In genomic region chr6:91192851-91193545, GRCm38 (mm10) we compare ENCODE assay signal across 23 mouse cellular contexts. TPM values are rescaled to one million over a fixed set of nuclear protein-coding genes. Genes with fewer than 3 reads are reported as not detected.
A peak's percentile ranks its signal among the peaks of the same experiment; 100 is the strongest.
DNase-seq lines count a peak whose midpoint lies in the region; ATAC-seq lines count a peak whose summit lies in the region.
"Had no signal": no experiment of that assay in that cellular context is flagged by ENCODE, and none has a peak within 500 bp of the region (broad histone marks: within the 10 kb centered on the region; RNA-seq: fewer than 3 reads in every experiment).

No protein-coding gene starts in this region.

- peak; percentile 9 for DNase-seq in kidney, adult 9 months
- peak; percentile 86 for DNase-seq in NIH3T3 (ENCODE audit: low read depth)
- DNase-seq in liver, embryonic 11.5 days (ENCODE audit: low spot score) = no peak
- DNase-seq in yolk sac, embryonic 10.5 days (ENCODE audit: low spot score) = peak; percentile 51
- DNase-seq: adrenal gland, postnatal 14 days; cerebellum, adult 11-12 months; cerebellum, postnatal 36 days; gastrocnemius, postnatal 25 days; heart, postnatal 4 days; kidney, adult 8-10 months; lung, adult 2 months; lung, postnatal 36 days; right cerebral cortex, postnatal 4 days had no signal

- no peak overlapping the region for H3K4me3 ChIP-seq in kidney, embryonic 16.5 days (ENCODE audit: low read length)
- no peak overlapping the region for H3K4me3 ChIP-seq in liver, embryonic 11.5 days (ENCODE audit: low read depth, low read length)
- H3K4me3 ChIP-seq in neural tube, embryonic 15.5 days (replicated peaks) = no peak overlapping the region
- no peak overlapping the region for H3K4me3 ChIP-seq in heart, embryonic 12.5 days
- H3K4me3 ChIP-seq: embryonic facial prominence, embryonic 12.5 days; forebrain, embryonic 13.5 days; heart, embryonic 13.5 days; neural tube, embryonic 13.5 days had no signal

- no peak overlapping the region for H3K4me2 ChIP-seq in kidney, embryonic 16.5 days (replicated peaks; ENCODE audit: low read depth, low read length)
- no peak overlapping the region for H3K4me2 ChIP-seq in liver, embryonic 11.5 days
- H3K4me2 ChIP-seq in neural tube, embryonic 15.5 days = no peak overlapping the region
- H3K4me2 ChIP-seq in heart, embryonic 12.5 days = no peak overlapping the region
- H3K4me2 ChIP-seq: embryonic facial prominence, embryonic 12.5 days; forebrain, embryonic 13.5 days; heart, embryonic 13.5 days; midbrain, embryonic 11.5 days; neural tube, embryonic 13.5 days had no signal

- H3K9me3 ChIP-seq in kidney, embryonic 16.5 days (ENCODE audit: low read length) = no peaks in the 10 kb centered on the region
- H3K9me3 ChIP-seq in liver, embryonic 11.5 days (ENCODE audit: control insufficient read depth, low read length) = no peaks in the 10 kb centered on the region
- no peaks in the 10 kb centered on the region for H3K9me3 ChIP-seq in neural tube, embryonic 15.5 days (replicated peaks)
- no peaks in the 10 kb centered on the region for H3K9me3 ChIP-seq in heart, embryonic 12.5 days (replicated peaks)
- H3K9me3 ChIP-seq: forebrain, embryonic 13.5 days; G1E; heart, embryonic 13.5 days; neural tube, embryonic 13.5 days had no signal

- no peak for ATAC-seq in kidney, embryonic 16.5 days (ENCODE audit: low FRiP score, low TSS enrichment)
- peak; percentile 31; the same call in 1 of the 2 replicates for ATAC-seq in liver, embryonic 11.5 days (replicated peaks; ENCODE audit: low FRiP score)
- no peak for ATAC-seq in neural tube, embryonic 15.5 days (ENCODE audit: low FRiP score)
- ATAC-seq in heart, embryonic 12.5 days (ENCODE audit: insufficient number of reproducible peaks, low FRiP score) = no peak
- ATAC-seq: CD4-positive, CD25-positive, alpha-beta regulatory T cell, adult 4 months; forebrain, embryonic 13.5 days had no signal

- no peaks in the 10 kb centered on the region for H3K4me1 ChIP-seq in kidney, embryonic 16.5 days (ENCODE audit: insufficient read depth, low read length)
- peaks cover 9% of the 10 kb centered on the region; the same call in 1 of the 2 replicates for H3K4me1 ChIP-seq in liver, embryonic 11.5 days (replicated peaks; ENCODE audit: control insufficient read depth, insufficient read depth, low read length)
- no peaks in the 10 kb centered on the region for H3K4me1 ChIP-seq in neural tube, embryonic 15.5 days
- H3K4me1 ChIP-seq in heart, embryonic 12.5 days (replicated peaks) = peaks cover 24% of the 10 kb centered on the region
- H3K4me1 ChIP-seq: forebrain, embryonic 13.5 days; neural tube, embryonic 13.5 days had no signal

- no peaks in the 10 kb centered on the region for H3K36me3 ChIP-seq in kidney, embryonic 16.5 days (ENCODE audit: insufficient read depth, low read length)
- H3K36me3 ChIP-seq in liver, embryonic 11.5 days (ENCODE audit: control insufficient read depth, insufficient read depth, low read length) = no peaks in the 10 kb centered on the region
- H3K36me3 ChIP-seq in neural tube, embryonic 15.5 days = no peaks in the 10 kb centered on the region
- no peaks in the 10 kb centered on the region for H3K36me3 ChIP-seq in heart, embryonic 12.5 days
- H3K36me3 ChIP-seq: embryonic facial prominence, embryonic 12.5 days; G1E; heart, embryonic 13.5 days; neural tube, embryonic 13.5 days had no signal

- no peak overlapping the region for H3K9ac ChIP-seq in kidney, embryonic 16.5 days (replicated peaks; ENCODE audit: low read length)
- H3K9ac ChIP-seq in liver, embryonic 11.5 days (ENCODE audit: low read depth, low read length) = no peak overlapping the region
- no peak overlapping the region for H3K9ac ChIP-seq in neural tube, embryonic 15.5 days (replicated peaks)
- no peak overlapping the region for H3K9ac ChIP-seq in heart, embryonic 12.5 days
- H3K9ac ChIP-seq: embryonic facial prominence, embryonic 12.5 days; forebrain, embryonic 13.5 days; heart, embryonic 13.5 days; neural tube, embryonic 13.5 days had no signal

- no peak overlapping the region for H3K27ac ChIP-seq in kidney, embryonic 16.5 days (ENCODE audit: low read length)
- H3K27ac ChIP-seq in liver, embryonic 11.5 days (ENCODE audit: low read depth, low read length) = peak overlapping the region; percentile 48; the same call in 1 of the 2 replicates
- H3K27ac ChIP-seq in neural tube, embryonic 15.5 days (replicated peaks) = no peak overlapping the region
- no peak overlapping the region; the same call in 1 of the 2 replicates for H3K27ac ChIP-seq in heart, embryonic 12.5 days (ENCODE audit: poor library complexity, severe bottlenecking)
- H3K27ac ChIP-seq: embryonic facial prominence, embryonic 12.5 days; forebrain, embryonic 13.5 days; heart, embryonic 13.5 days; neural tube, embryonic 13.5 days had no signal

- 54% methylated on average over 1 of the region's 1 CpGs for WGBS in kidney, embryonic 16.5 days
- WGBS in liver, embryonic 11.5 days = 44% methylated on average over 1 of the region's 1 CpGs
- WGBS in neural tube, embryonic 15.5 days = 96% methylated on average over 1 of the region's 1 CpGs
- WGBS in heart, embryonic 12.5 days = 64% methylated on average over 1 of the region's 1 CpGs

- H3K27me3 ChIP-seq in kidney, embryonic 16.5 days (ENCODE audit: insufficient read depth, low read length) = no peaks in the 10 kb centered on the region
- no peaks in the 10 kb centered on the region; the same call in 1 of the 2 replicates for H3K27me3 ChIP-seq in liver, embryonic 11.5 days (replicated peaks; ENCODE audit: control insufficient read depth, insufficient read depth, low read length)
- H3K27me3 ChIP-seq in neural tube, embryonic 15.5 days (replicated peaks) = no peaks in the 10 kb centered on the region
- peaks cover 45% of the 10 kb centered on the region for H3K27me3 ChIP-seq in heart, embryonic 12.5 days (replicated peaks)
- H3K27me3 ChIP-seq: embryonic facial prominence, embryonic 12.5 days; neural tube, embryonic 13.5 days had no signal

RNA-seq across cellular contexts. Expression of gene Fbln2, which starts 19.3 kb away (rescaled TPM):
- 39.8 and 43.8 TPM in 2 replicates for polyA plus RNA-seq in kidney, embryonic 16.5 days (2015; fragmentation: Nextera tagmentation; extraction: Ambion mirVana)
- polyA plus RNA-seq in liver, embryonic 11.5 days (2014; fragmentation: Nextera tagmentation; extraction: Ambion mirVana) = 33.3 and 36.3 TPM in 2 replicates
- 33.7 and 47.7 TPM in 2 replicates for polyA plus RNA-seq in neural tube, embryonic 15.5 days (2015; fragmentation: Nextera tagmentation; extraction: Ambion mirVana)
- 210 and 213 TPM in 2 replicates for polyA plus RNA-seq in heart, embryonic 12.5 days (2016; fragmentation: Nextera tagmentation; extraction: Ambion mirVana)
- polyA plus RNA-seq: G1E had no signal

RNA-seq across cellular contexts. Expression of gene Hdac11, which starts 36.5 kb away (rescaled TPM):
- polyA plus RNA-seq in kidney, embryonic 16.5 days (2015; fragmentation: Nextera tagmentation; extraction: Ambion mirVana) = 15.5 and 15.7 TPM in 2 replicates
- polyA plus RNA-seq in liver, embryonic 11.5 days (2014; fragmentation: Nextera tagmentation; extraction: Ambion mirVana) = 7.1 and 7.2 TPM in 2 replicates
- 41.7 and 51.5 TPM in 2 replicates for polyA plus RNA-seq in neural tube, embryonic 15.5 days (2015; fragmentation: Nextera tagmentation; extraction: Ambion mirVana)
- 8.8 and 9.0 TPM in 2 replicates for polyA plus RNA-seq in heart, embryonic 12.5 days (2016; fragmentation: Nextera tagmentation; extraction: Ambion mirVana)
